In genomic region chr13:110978022-110978421, GRCm38 (mm10) we compare ENCODE assay signal across 21 mouse cellular contexts.
A peak's percentile ranks its signal among the peaks of the same experiment; 100 is the strongest.
DNase-seq lines count a peak whose midpoint lies in the region; ATAC-seq and TF ChIP-seq lines count a peak whose summit lies in the region.
"Had no signal": no experiment of that assay in that cellular context is flagged by ENCODE, and none has a peak within 500 bp of the region (broad histone marks: within the 10 kb centered on the region; RNA-seq: fewer than 3 reads in every experiment).

No protein-coding gene starts in this region.

- peak; percentile 62; the same call in 1 of the 2 replicates for ATAC-seq in lung, postnatal 0 days
- ATAC-seq: activated CD4-positive, CD25-positive, alpha-beta regulatory T cell, adult 4 months; CD4-positive, CD25-positive, alpha-beta regulatory T cell, adult 4 months; Patski had no signal

- 63% methylated on average over 3 of the region's 3 CpGs for WGBS in lung, postnatal 0 days

- H3K9ac ChIP-seq in lung, postnatal 0 days (replicated peaks; ENCODE audit: low read depth): no peak overlapping the region

- H3K4me1 ChIP-seq in lung, postnatal 0 days (ENCODE audit: insufficient read depth, low read depth, low read length): no peaks in the 10 kb centered on the region

- no peak for TF ChIP-seq CTCF in lung, postnatal 0 days (IDR thresholded peaks at IDR 0.05)

- no peak overlapping the region for H3K27ac ChIP-seq in lung, postnatal 0 days (ENCODE audit: low read length)

- peak; percentile 81 for TF ChIP-seq EP300 in lung, postnatal 0 days (IDR thresholded peaks at IDR 0.05)

- no peak overlapping the region for H3K4me2 ChIP-seq in lung, postnatal 0 days (replicated peaks; ENCODE audit: low read depth, low read length)

- H3K4me3 ChIP-seq in lung, postnatal 0 days (ENCODE audit: low read depth, low read length): no peak overlapping the region

- H3K27me3 ChIP-seq in lung, postnatal 0 days (replicated peaks; ENCODE audit: insufficient read depth, low read length): no peaks in the 10 kb centered on the region
- H3K27me3 ChIP-seq: CH12.LX had no signal

- DNase-seq in lung, postnatal 0 days (ENCODE audit: low spot score): peak; percentile 16
- no peak for DNase-seq in lung, postnatal 14 days
- DNase-seq in lung, postnatal 25 days (ENCODE audit: low spot score): peak; percentile 8
- DNase-seq in lung, postnatal 4 days: no peak
- peak; percentile 17 for DNase-seq in lung, postnatal 36 days
- DNase-seq in lung, postnatal 10 days: no peak
- DNase-seq: adrenal gland, adult 2 months; adrenal gland, adult 8-10 months; adrenal gland, postnatal 10 days; adrenal gland, postnatal 14 days; adrenal gland, postnatal 25 days; adrenal gland, postnatal 36 days; B cell, adult 2 months; cerebellum, adult 11 months; cerebellum, adult 11-12 months; cerebellum, adult 18-20 months had no signal

- no peaks in the 10 kb centered on the region for H3K36me3 ChIP-seq in lung, postnatal 0 days (ENCODE audit: insufficient read depth, low read length)
- H3K36me3 ChIP-seq: G1E had no signal

- no peaks in the 10 kb centered on the region for H3K9me3 ChIP-seq in lung, postnatal 0 days (ENCODE audit: low read length)
- H3K9me3 ChIP-seq: G1E had no signal

Comparison
In these comparisons a context has a peak if more than half of its experiments do, and no peak if none do; other contexts are left out.
1. DNase-seq: peak in lung, postnatal 0 days (single experiment), lung, postnatal 25 days (single experiment) and lung, postnatal 36 days (single experiment); none in lung, postnatal 14 days (single experiment), lung, postnatal 4 days (0 of 2) and lung, postnatal 10 days (single experiment).